ENCODE assay signal across 10 mouse cellular contexts in genomic region chr4:120283141-120283540, GRCm38 (mm10). TPM values are rescaled to one million over a fixed set of nuclear protein-coding genes. Genes with fewer than 3 reads are reported as not detected.
DNase-seq lines count a peak whose midpoint lies in the region; ATAC-seq and TF ChIP-seq lines count a peak whose summit lies in the region.
"Had no signal": no experiment of that assay in that cellular context is flagged by ENCODE, and none has a peak within 500 bp of the region (broad histone marks: within the 10 kb centered on the region; RNA-seq: fewer than 3 reads in every experiment).

No protein-coding gene starts in this region.

- peak; percentile 55 for DNase-seq in cerebellum, adult 9-11 months
- no peak for DNase-seq in cerebellum, adult 11 months
- peak; percentile 98 for DNase-seq in brain, embryonic 14.5 days (ENCODE audit: low read depth)
- DNase-seq in gastrocnemius, adult 18-20 months (ENCODE audit: low spot score): peak; percentile 89
- peak; percentile 64 for DNase-seq in hindbrain, embryonic 11.5 days (ENCODE audit: low spot score)
- peak; percentile 77 to 79 for DNase-seq in layer of hippocampus, postnatal 10 days (ENCODE audit: low spot score in 2 of 2)
- peak; percentile 86 to 91 for DNase-seq in lung, postnatal 4 days

- peak overlapping the region; percentile 52 for H3K9ac ChIP-seq in hindbrain, embryonic 11.5 days (ENCODE audit: low read depth, low read length)

- TF ChIP-seq POLR2A in brain, embryonic 14.5 days (IDR thresholded peaks at IDR 0.05; ENCODE audit: borderline replicate concordance, extremely low read depth, insufficient read depth, insufficient read length, poor library complexity, severe bottlenecking): no peak
- TF ChIP-seq POLR2A in small intestine, adult 2 months (IDR thresholded peaks at IDR 0.05; ENCODE audit: low read depth, low read length): no peak

- H3K27ac ChIP-seq in hindbrain, embryonic 11.5 days (ENCODE audit: low read depth, low read length): no peak overlapping the region
- H3K27ac ChIP-seq in small intestine, adult 2 months (ENCODE audit: insufficient read depth, low read depth, low read length): no peak overlapping the region; the same call in 1 of the 2 replicates

- WGBS in hindbrain, embryonic 11.5 days: 5% methylated on average over 4 of the region's 6 CpGs
- WGBS in small intestine, adult 2 months: 0% methylated on average over 6 of the region's 6 CpGs

- no peak for TF ChIP-seq CTCF in brain, embryonic 14.5 days (IDR thresholded peaks at IDR 0.05; ENCODE audit: borderline replicate concordance, extremely low read depth, insufficient read depth, insufficient read length)
- TF ChIP-seq CTCF in small intestine, adult 2 months (IDR thresholded peaks at IDR 0.05; ENCODE audit: extremely low read depth, insufficient read length, insufficient replicate concordance, low read depth, low read length): no peak

- H3K4me2 ChIP-seq in hindbrain, embryonic 11.5 days (replicated peaks; ENCODE audit: low read depth, low read length): peak overlapping the region; percentile 77

- H3K4me1 ChIP-seq in hindbrain, embryonic 11.5 days (replicated peaks; ENCODE audit: control insufficient read depth, insufficient read depth, low read length): peaks cover 12% of the 10 kb centered on the region
- peaks cover 23% of the 10 kb centered on the region for H3K4me1 ChIP-seq in small intestine, adult 2 months (ENCODE audit: control insufficient read depth, insufficient read depth, insufficient read length, low read length)

- peaks cover 46% of the 10 kb centered on the region for H3K27me3 ChIP-seq in hindbrain, embryonic 11.5 days (ENCODE audit: control insufficient read depth, insufficient read depth, low read length)
- H3K27me3 ChIP-seq in small intestine, adult 2 months (ENCODE audit: control insufficient read depth, insufficient read depth, low read length): peaks cover 17% of the 10 kb centered on the region

- peak; percentile 37 for ATAC-seq in hindbrain, embryonic 11.5 days (ENCODE audit: low FRiP score)

- peak overlapping the region; percentile 37 for H3K4me3 ChIP-seq in hindbrain, embryonic 11.5 days (ENCODE audit: low read depth, low read length)
- peak overlapping the region; percentile 59 for H3K4me3 ChIP-seq in small intestine, adult 2 months (ENCODE audit: low read depth, low read length)

- no peaks in the 10 kb centered on the region for H3K36me3 ChIP-seq in hindbrain, embryonic 11.5 days (ENCODE audit: control insufficient read depth, insufficient read depth, low read length)
- no peaks in the 10 kb centered on the region for H3K36me3 ChIP-seq in small intestine, adult 2 months (ENCODE audit: control insufficient read depth, insufficient read depth, low read length)
- H3K36me3 ChIP-seq: G1E had no signal

- H3K9me3 ChIP-seq in hindbrain, embryonic 11.5 days (ENCODE audit: control insufficient read depth, low read length): no peaks in the 10 kb centered on the region

RNA-seq across cellular contexts. Expression of gene Foxo6, which starts 4.0 kb away (rescaled TPM):
- polyA plus RNA-seq in brain, embryonic 14.5 days (2012; rRNA removed): 22.7 and 35.4 TPM in 2 replicates
- total RNA-seq in gastrocnemius, adult 18-20 months (2021): 1 to 10 TPM; 4.4 to 6.6 TPM
- polyA plus RNA-seq in hindbrain, embryonic 11.5 days (2014; fragmentation: Nextera tagmentation; extraction: Ambion mirVana): 0.20 and 0.39 TPM in 2 replicates
- 10 to 100 TPM; 60.4 to 61.7 TPM for total RNA-seq in layer of hippocampus, postnatal 10 days (2021)
- polyA plus RNA-seq in small intestine, adult 2 months (2012; rRNA removed): 7.2 and 38.9 TPM in 2 replicates
- total RNA-seq: G1E; neutrophil, adult 5-6 weeks had no signal
- polyA plus RNA-seq: G1E had no signal
